ENCODE assay signal across 31 mouse cellular contexts in genomic region chr7:55868247-55868646, GRCm38 (mm10). TPM values are rescaled to one million over a fixed set of nuclear protein-coding genes. Genes with fewer than 3 reads are reported as not detected.
DNase-seq lines count a peak whose midpoint lies in the region; TF ChIP-seq lines count a peak whose summit lies in the region.
"Had no signal": no experiment of that assay in that cellular context is flagged by ENCODE, and none has a peak within 500 bp of the region (broad histone marks: within the 10 kb centered on the region; RNA-seq: fewer than 3 reads in every experiment).

No protein-coding gene starts in this region.

- H3K27me3 ChIP-seq in splenic B cell, adult 2 months (ENCODE audit: control insufficient read depth, insufficient read depth, low read length, poor library complexity, severe bottlenecking): no peaks in the 10 kb centered on the region
- no peaks in the 10 kb centered on the region for H3K27me3 ChIP-seq in kidney, adult 2 months (replicated peaks; ENCODE audit: control insufficient read depth, insufficient read depth, low read length)
- H3K27me3 ChIP-seq: embryonic facial prominence, embryonic 15.5 days; forebrain, embryonic 12.5 days; heart, embryonic 12.5 days; hindbrain, embryonic 15.5 days; limb, embryonic 12.5 days; liver, embryonic 12.5 days; neural tube, embryonic 12.5 days; Patski; stomach, embryonic 15.5 days had no signal

- H3K36me3 ChIP-seq in macrophage (ENCODE audit: inconsistent target): peaks cover 18% of the 10 kb centered on the region
- H3K36me3 ChIP-seq in splenic B cell, adult 2 months (ENCODE audit: control insufficient read depth, insufficient read depth, low read length, poor library complexity, severe bottlenecking): no peaks in the 10 kb centered on the region
- no peaks in the 10 kb centered on the region for H3K36me3 ChIP-seq in kidney, adult 2 months (ENCODE audit: control insufficient read depth, insufficient read depth, low read length)

- peak; percentile 5 for DNase-seq in lung, postnatal 25 days (ENCODE audit: low spot score)
- DNase-seq in lung, postnatal 4 days: no peak
- peak; percentile 56 for DNase-seq in splenic B cell, adult 2 months (ENCODE audit: low read depth, low spot score)
- DNase-seq in frontal cortex, postnatal 14 days (ENCODE audit: low spot score in 2 of 2): no peak
- no peak for DNase-seq in frontal cortex, postnatal 10 days (ENCODE audit: low spot score in 2 of 2)
- DNase-seq in kidney, adult 2 months: no peak
- DNase-seq: adrenal gland, postnatal 14 days; cerebellum, adult 11-12 months; cerebellum, postnatal 10 days; forebrain, postnatal 0 days; gastrocnemius, postnatal 14 days; heart, adult 18-20 months; kidney, adult 8-10 months; kidney, postnatal 4 days; layer of hippocampus, adult 9-11 months; liver, postnatal 0 days; lung, postnatal 10 days had no signal

- H3K79me2 ChIP-seq in macrophage (ENCODE audit: inconsistent target): peaks cover 99% of the 10 kb centered on the region

- TF ChIP-seq CTCF in bone marrow macrophage, adult 2 months (IDR thresholded peaks at IDR 0.05; ENCODE audit: low read depth, low read length): no peak
- TF ChIP-seq CTCF in kidney, adult 2 months (conservative IDR thresholded peaks at IDR 0.05; ENCODE audit: insufficient read depth, insufficient read length, low read depth, low read length): no peak

- WGBS in macrophage (ENCODE audit: missing documents): 3% methylated on average over 7 of the region's 7 CpGs
- WGBS in kidney, adult 2 months: 78% methylated on average over 7 of the region's 7 CpGs

- no peak for TF ChIP-seq POLR2A in bone marrow macrophage, adult 2 months (IDR thresholded peaks at IDR 0.05; ENCODE audit: borderline replicate concordance, low read depth, low read length)
- TF ChIP-seq POLR2A in kidney, adult 2 months (IDR thresholded peaks at IDR 0.05; ENCODE audit: low read depth, low read length): no peak

- H3K27ac ChIP-seq in bone marrow macrophage, adult 2 months (ENCODE audit: insufficient read depth, low read depth, low read length): peak overlapping the region; percentile 69
- H3K27ac ChIP-seq in macrophage: peak overlapping the region; percentile 51
- H3K27ac ChIP-seq in kidney, adult 2 months (ENCODE audit: insufficient read depth, low read depth, low read length): no peak overlapping the region
- H3K27ac ChIP-seq: embryonic facial prominence, embryonic 15.5 days; forebrain, embryonic 12.5 days; hindbrain, embryonic 10.5 days; hindbrain, embryonic 15.5 days; kidney, postnatal 0 days; limb, embryonic 12.5 days; liver, embryonic 12.5 days; neural tube, embryonic 12.5 days; stomach, embryonic 15.5 days had no signal

- H3K4me1 ChIP-seq in bone marrow macrophage, adult 2 months (ENCODE audit: control insufficient read depth, insufficient read depth, low read length): peaks cover 57% of the 10 kb centered on the region
- peaks cover 11% of the 10 kb centered on the region for H3K4me1 ChIP-seq in kidney, adult 2 months (ENCODE audit: control insufficient read depth, insufficient read depth, low read length)
- H3K4me1 ChIP-seq: embryonic facial prominence, embryonic 15.5 days; forebrain, embryonic 12.5 days; hindbrain, embryonic 10.5 days; neural tube, embryonic 12.5 days; stomach, embryonic 15.5 days had no signal

- no peak overlapping the region for H3K4me3 ChIP-seq in bone marrow macrophage, adult 2 months (ENCODE audit: insufficient read depth, low read length)
- H3K4me3 ChIP-seq in macrophage (ENCODE audit: inconsistent target): no peak overlapping the region
- no peak overlapping the region for H3K4me3 ChIP-seq in kidney, adult 2 months (ENCODE audit: insufficient read depth, low read depth, low read length)
- H3K4me3 ChIP-seq: embryonic facial prominence, embryonic 15.5 days; forebrain, embryonic 12.5 days; heart, embryonic 12.5 days; hindbrain, embryonic 10.5 days; hindbrain, embryonic 15.5 days; limb, embryonic 12.5 days; liver, embryonic 12.5 days; myocyte; neural tube, embryonic 12.5 days; stomach, embryonic 15.5 days had no signal

RNA-seq across cellular contexts. Expression of gene Cyfip1, which starts 26.7 kb away (rescaled TPM):
- polyA plus RNA-seq in bone marrow macrophage, adult 2 months (2012; ENCODE audit: insufficient read depth, insufficient read length, missing spikeins): 132 and 147 TPM in 2 replicates
- total RNA-seq in macrophage (2018; cell fraction: chromatin; rRNA removed): 100 to 1,000 TPM; 148 to 762 (median 285) TPM
- 100 to 1,000 TPM in 25 of 26 experiments, 10 to 100 TPM in 1; 99.8 to 224 (median 153) TPM for total RNA-seq in macrophage (2018; cell fraction: cytosol; rRNA removed)
- total RNA-seq in macrophage (2018; cell fraction: nucleus; rRNA removed): 100 to 1,000 TPM; 116 to 365 (median 254) TPM
- polyA plus RNA-seq in macrophage (2018): 87.4 to 196 TPM (median 94.6 TPM) in 3 replicates
- polyA plus RNA-seq in kidney, adult 2 months (2012; rRNA removed): 28.5 and 32.7 TPM in 2 replicates

Comparison
In these comparisons a context has a peak if more than half of its experiments do, and no peak if none do; other contexts are left out.
1. DNase-seq: peak in lung, postnatal 25 days (single experiment) and splenic B cell, adult 2 months (single experiment); none in lung, postnatal 4 days (0 of 2), frontal cortex, postnatal 14 days (0 of 2), frontal cortex, postnatal 10 days (0 of 2) and kidney, adult 2 months (single experiment).